Comparison of ENCODE assay signal across 8 mouse cellular contexts in genomic region chr9:110994716-110995172, GRCm38 (mm10). TPM values are rescaled to one million over a fixed set of nuclear protein-coding genes. Genes with fewer than 3 reads are reported as not detected.
DNase-seq lines count a peak whose midpoint lies in the region; ATAC-seq lines count a peak whose summit lies in the region.

No protein-coding gene starts in this region.

- H3K36me3 ChIP-seq in hindbrain, embryonic 14.5 days (replicated peaks; ENCODE audit: control insufficient read depth, insufficient read depth), result no peaks in the 10 kb centered on the region

- peak; percentile 84 for DNase-seq in T-cell, adult 2 months (ENCODE audit: low spot score)
- DNase-seq in cerebellum, postnatal 14 days, result peak; percentile 71 to 74
- peak; percentile 29 to 50 for DNase-seq in frontal cortex, postnatal 25 days (ENCODE audit: low spot score in 2 of 2)
- DNase-seq in hindbrain, embryonic 14.5 days (ENCODE audit: low spot score), result peak; percentile 83
- peak; percentile 64 to 65 for DNase-seq in layer of hippocampus, postnatal 36 days
- DNase-seq in lung, postnatal 25 days (ENCODE audit: low spot score), result peak; percentile 92
- DNase-seq in retina, postnatal 7 days (ENCODE audit: low read depth, low spot score), result peak; percentile 66
- peak; percentile 80 for DNase-seq in urinary bladder, postnatal 14 days (ENCODE audit: low spot score)

- peak overlapping the region; percentile 66; the same call in 1 of the 2 replicates for H3K27ac ChIP-seq in hindbrain, embryonic 14.5 days

- H3K9me3 ChIP-seq in hindbrain, embryonic 14.5 days (ENCODE audit: control insufficient read depth, low read length), result no peaks in the 10 kb centered on the region

- no peaks in the 10 kb centered on the region for H3K4me1 ChIP-seq in hindbrain, embryonic 14.5 days (replicated peaks; ENCODE audit: control insufficient read depth, insufficient read depth, low read length)

- peak; percentile 84; the same call in 1 of the 2 replicates for ATAC-seq in hindbrain, embryonic 14.5 days (ENCODE audit: low FRiP score)

- 9% methylated on average over 13 of the region's 13 CpGs for WGBS in hindbrain, embryonic 14.5 days

- H3K4me3 ChIP-seq in hindbrain, embryonic 14.5 days (replicated peaks; ENCODE audit: low read length), result peak overlapping the region; percentile 35

- H3K27me3 ChIP-seq in hindbrain, embryonic 14.5 days (ENCODE audit: control insufficient read depth, insufficient read depth, low read length), result no peaks in the 10 kb centered on the region

- peak overlapping the region; percentile 51 for H3K4me2 ChIP-seq in hindbrain, embryonic 14.5 days (replicated peaks)

- peak overlapping the region; percentile 36; the same call in 1 of the 2 replicates for H3K9ac ChIP-seq in hindbrain, embryonic 14.5 days

RNA-seq across cellular contexts. Expression of gene Rtp3, which starts 4.4 kb away (rescaled TPM):
- not detected in 2 replicates for polyA plus RNA-seq in hindbrain, embryonic 14.5 days (2014; fragmentation: Nextera tagmentation; extraction: Ambion mirVana)
- total RNA-seq in layer of hippocampus, postnatal 36 days (2021), result under 1 TPM; 0.18 to 0.32 TPM

RNA-seq across cellular contexts. Expression of gene Ltf, which starts 24.3 kb away (rescaled TPM):
- polyA plus RNA-seq in hindbrain, embryonic 14.5 days (2014; fragmentation: Nextera tagmentation; extraction: Ambion mirVana), result 1.1 and 1.7 TPM in 2 replicates
- total RNA-seq in layer of hippocampus, postnatal 36 days (2021), result under 1 TPM; 0.30 to 0.63 TPM

RNA-seq across cellular contexts. Expression of gene Lrrc2, which starts 43.4 kb away (rescaled TPM):
- 0.86 and 1.0 TPM in 2 replicates for polyA plus RNA-seq in hindbrain, embryonic 14.5 days (2014; fragmentation: Nextera tagmentation; extraction: Ambion mirVana)
- total RNA-seq in layer of hippocampus, postnatal 36 days (2021), result 1 to 10 TPM; 1.3 to 1.5 TPM

RNA-seq across cellular contexts. Expression of gene Tdgf1, which starts 48.8 kb away (rescaled TPM):
- polyA plus RNA-seq in hindbrain, embryonic 14.5 days (2014; fragmentation: Nextera tagmentation; extraction: Ambion mirVana), result 0.14 and 0.40 TPM in 2 replicates
- total RNA-seq in layer of hippocampus, postnatal 36 days (2021), result under 1 TPM; 0.22 to 0.33 TPM

Comparison
In these comparisons a context has a peak if more than half of its experiments do, and no peak if none do; other contexts are left out.
1. Peak in every context shown above with its lines: DNase-seq, ATAC-seq, H3K4me3 ChIP-seq and H3K27ac ChIP-seq.
2. DNase-seq: peak in every context shown above with its lines; median percentile 92 in lung, postnatal 25 days; 84 in T-cell, adult 2 months; 83 in hindbrain, embryonic 14.5 days; 80 in urinary bladder, postnatal 14 days; 72 in cerebellum, postnatal 14 days; 66 in retina, postnatal 7 days; 64 in layer of hippocampus, postnatal 36 days; 40 in frontal cortex, postnatal 25 days.